Mouse (Mus musculus): ENCODE results near the gene Mamdc4. TPM values are rescaled to one million over a fixed set of nuclear protein-coding genes. Genes with fewer than 3 reads are reported as not detected.

Gene Mamdc4
- polyA plus RNA-seq, 2 experiments = 1.4 to 10.9 TPM

DNA sequence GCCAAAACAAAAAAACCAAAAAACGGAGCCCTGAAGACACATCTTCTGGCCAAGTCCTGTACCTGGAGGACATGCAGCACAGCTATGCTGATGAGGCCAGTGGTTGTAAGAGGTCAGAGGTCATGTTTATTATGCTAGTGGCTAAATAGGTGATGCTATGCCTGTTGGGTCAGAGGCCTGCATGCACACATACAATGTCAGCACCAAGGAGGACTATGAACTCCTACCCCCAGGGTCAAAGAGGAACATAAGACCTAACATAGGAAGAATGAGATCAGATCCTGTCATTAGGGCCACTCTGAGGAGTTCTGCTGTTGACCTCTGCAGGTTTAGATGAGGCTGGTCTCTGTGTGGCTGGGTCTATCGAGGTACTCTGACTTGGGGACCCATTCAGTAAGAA lies 25.4 kb upstream of the Mamdc4 start:
- WGBS = 83% methylated on average over 2 of the region's 2 CpGs
- H3K9me3 ChIP-seq (ENCODE audit: control insufficient read depth, low read length) = no peaks in the 10 kb centered on the region
- no peak overlapping the region for H3K4me2 ChIP-seq (replicated peaks; ENCODE audit: low read depth, low read length, severe bottlenecking)
- ATAC-seq (ENCODE audit: low FRiP score, low read depth) (no peak), DNase-seq (ENCODE audit: low spot score) (no peak)
- H3K4me1 ChIP-seq (ENCODE audit: control insufficient read depth, insufficient read depth, low read length) = no peaks in the 10 kb centered on the region
- no peak overlapping the region for H3K4me3 ChIP-seq (replicated peaks; ENCODE audit: low read length)
- TF ChIP-seq POLR2A (IDR thresholded peaks at IDR 0.05; ENCODE audit: borderline replicate concordance, extremely low read depth, insufficient read depth, insufficient read length) = no peak
- H3K27ac ChIP-seq (replicated peaks; ENCODE audit: low read depth, low read length) = no peak overlapping the region
- H3K27me3 ChIP-seq (ENCODE audit: control insufficient read depth, insufficient read depth, low read length) = no peaks in the 10 kb centered on the region
- H3K9ac ChIP-seq (ENCODE audit: low read depth, low read length, severe bottlenecking) = no peak overlapping the region
- peaks cover 87% of the 10 kb centered on the region for H3K36me3 ChIP-seq (ENCODE audit: control insufficient read depth, insufficient read depth, low read length)

DNA sequence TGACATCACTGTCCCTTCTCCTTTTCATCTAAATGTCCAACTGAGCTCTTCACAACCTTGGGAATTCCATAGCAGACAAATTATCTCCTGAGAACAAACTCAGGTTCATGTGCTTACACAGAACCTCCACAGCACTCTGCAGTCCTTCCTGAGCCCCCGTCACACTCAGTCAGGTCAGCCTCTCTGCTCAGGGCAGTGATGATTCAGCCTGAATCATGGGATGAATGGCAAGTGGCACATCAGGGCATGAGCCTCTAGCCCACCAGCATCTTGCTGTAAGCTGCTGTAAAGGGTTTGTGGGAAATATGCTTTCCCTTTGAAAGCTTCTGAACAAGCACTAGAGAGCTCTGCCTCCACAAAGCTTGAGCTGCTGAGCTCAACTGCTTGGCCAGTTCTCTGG lies 24.1 kb upstream of the Mamdc4 start:
- H3K4me3 ChIP-seq (replicated peaks; ENCODE audit: low read length) = no peak overlapping the region
- DNase-seq (ENCODE audit: low spot score) = no peak
- no peak for TF ChIP-seq POLR2A (IDR thresholded peaks at IDR 0.05; ENCODE audit: borderline replicate concordance, extremely low read depth, insufficient read depth, insufficient read length)
- H3K27ac ChIP-seq (replicated peaks; ENCODE audit: low read depth, low read length) = no peak overlapping the region
- no peak overlapping the region for H3K9ac ChIP-seq (ENCODE audit: low read depth, low read length, severe bottlenecking)
- H3K9me3 ChIP-seq (ENCODE audit: control insufficient read depth, low read length) = no peaks in the 10 kb centered on the region
- H3K27me3 ChIP-seq (ENCODE audit: control insufficient read depth, insufficient read depth, low read length) = no peaks in the 10 kb centered on the region
- peaks cover 89% of the 10 kb centered on the region for H3K36me3 ChIP-seq (ENCODE audit: control insufficient read depth, insufficient read depth, low read length)
- WGBS = 100% methylated on average over 1 of the region's 1 CpGs
- no peak overlapping the region for H3K4me2 ChIP-seq (replicated peaks; ENCODE audit: low read depth, low read length, severe bottlenecking)
- H3K4me1 ChIP-seq (ENCODE audit: control insufficient read depth, insufficient read depth, low read length) = no peaks in the 10 kb centered on the region
- ATAC-seq (ENCODE audit: low FRiP score, low read depth) = no peak

DNA sequence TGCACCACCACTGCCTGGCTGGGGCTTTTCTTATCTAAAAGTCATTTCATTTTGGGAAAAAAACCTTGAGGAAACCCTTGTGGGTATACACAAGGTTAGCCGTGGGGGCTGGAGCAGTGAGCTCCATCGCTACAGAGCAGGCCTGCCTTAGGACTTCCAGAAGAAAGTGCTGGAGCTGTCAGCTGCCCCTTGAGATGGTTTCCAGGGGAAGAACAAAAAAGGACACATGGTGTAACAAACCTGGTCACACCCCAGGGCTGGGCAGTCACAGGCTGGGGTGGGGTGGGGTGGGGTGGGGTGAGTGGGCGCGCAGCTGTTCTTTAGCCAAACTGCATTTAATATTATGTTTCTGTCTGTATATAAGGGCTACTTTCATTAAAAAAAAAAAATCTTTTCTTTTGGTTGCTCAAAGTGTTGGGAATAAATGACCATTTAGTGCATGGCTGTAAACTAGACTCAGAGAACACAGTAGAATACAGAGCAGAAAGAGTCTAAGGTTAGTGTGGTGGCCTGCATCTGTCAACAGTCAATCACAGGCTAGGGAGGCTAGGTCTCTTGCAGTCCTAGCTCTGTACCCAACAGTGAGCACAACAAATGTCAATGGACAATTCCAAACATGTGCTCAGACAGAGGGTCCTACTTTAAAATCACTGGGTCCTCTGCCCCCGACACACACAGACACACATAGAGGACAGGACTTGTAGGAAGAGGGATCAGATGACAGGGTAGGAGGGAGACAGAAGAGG lies 22.3 kb upstream of the Mamdc4 start:
- ATAC-seq (ENCODE audit: low FRiP score, low read depth) (0 out of 2 replicates have a peak, but pooled peaks have one; percentile 45), DNase-seq (ENCODE audit: low spot score) (no peak)
- Histone ChIP-seq H3K36me3 (ENCODE audit: control insufficient read depth, insufficient read depth, low read length) (peaks cover 95% of the 10 kb centered on the region), H3K4me2 (replicated peaks; ENCODE audit: low read depth, low read length, severe bottlenecking) (no peak overlapping the region), H3K27ac (replicated peaks; ENCODE audit: low read depth, low read length) (no peak overlapping the region), H3K4me3 (replicated peaks; ENCODE audit: low read length) (no peak overlapping the region), H3K27me3 (ENCODE audit: control insufficient read depth, insufficient read depth, low read length) (no peaks in the 10 kb centered on the region), H3K4me1 (ENCODE audit: control insufficient read depth, insufficient read depth, low read length) (no peaks in the 10 kb centered on the region), H3K9ac (ENCODE audit: low read depth, low read length, severe bottlenecking) (no peak overlapping the region), H3K9me3 (ENCODE audit: control insufficient read depth, low read length) (no peaks in the 10 kb centered on the region)
- TF ChIP-seq POLR2A (IDR thresholded peaks at IDR 0.05; ENCODE audit: borderline replicate concordance, extremely low read depth, insufficient read depth, insufficient read length) = no peak
- 92% methylated on average over 5 of the region's 5 CpGs for WGBS

DNA sequence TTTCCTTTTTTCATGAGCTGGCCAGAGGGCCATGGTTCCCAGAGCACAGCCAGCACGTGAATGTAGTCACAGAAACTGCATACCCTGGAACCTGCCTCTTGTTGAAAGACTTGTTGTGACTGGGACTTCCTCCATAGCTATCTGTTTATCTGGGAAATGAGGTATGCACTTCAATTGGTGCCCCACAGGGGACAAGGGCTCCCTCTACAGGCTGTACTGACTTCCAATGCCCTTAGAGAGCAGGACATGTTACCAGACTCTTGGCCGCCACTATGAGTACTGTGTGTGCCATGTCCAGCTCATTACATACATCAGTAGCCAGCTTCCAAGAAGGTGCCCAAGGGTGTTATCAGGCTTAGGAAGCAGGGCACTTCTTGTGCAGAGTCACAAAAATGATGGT lies 17.2 kb upstream of the Mamdc4 start:
- Histone ChIP-seq H3K27me3 (ENCODE audit: control insufficient read depth, insufficient read depth, low read length) (no peaks in the 10 kb centered on the region), H3K9ac (ENCODE audit: low read depth, low read length, severe bottlenecking) (no peak overlapping the region), H3K4me3 (replicated peaks; ENCODE audit: low read length) (no peak overlapping the region), H3K9me3 (ENCODE audit: control insufficient read depth, low read length) (no peaks in the 10 kb centered on the region), H3K4me2 (replicated peaks; ENCODE audit: low read depth, low read length, severe bottlenecking) (no peak overlapping the region), H3K4me1 (ENCODE audit: control insufficient read depth, insufficient read depth, low read length) (no peaks in the 10 kb centered on the region), H3K27ac (replicated peaks; ENCODE audit: low read depth, low read length) (no peak overlapping the region), H3K36me3 (ENCODE audit: control insufficient read depth, insufficient read depth, low read length) (peaks cover 88% of the 10 kb centered on the region)
- ATAC-seq (ENCODE audit: low FRiP score, low read depth) = no peak
- 90% methylated on average over 2 of the region's 2 CpGs for WGBS
- no peak for DNase-seq (ENCODE audit: low spot score)
- TF ChIP-seq POLR2A (IDR thresholded peaks at IDR 0.05; ENCODE audit: borderline replicate concordance, extremely low read depth, insufficient read depth, insufficient read length) = no peak

DNA sequence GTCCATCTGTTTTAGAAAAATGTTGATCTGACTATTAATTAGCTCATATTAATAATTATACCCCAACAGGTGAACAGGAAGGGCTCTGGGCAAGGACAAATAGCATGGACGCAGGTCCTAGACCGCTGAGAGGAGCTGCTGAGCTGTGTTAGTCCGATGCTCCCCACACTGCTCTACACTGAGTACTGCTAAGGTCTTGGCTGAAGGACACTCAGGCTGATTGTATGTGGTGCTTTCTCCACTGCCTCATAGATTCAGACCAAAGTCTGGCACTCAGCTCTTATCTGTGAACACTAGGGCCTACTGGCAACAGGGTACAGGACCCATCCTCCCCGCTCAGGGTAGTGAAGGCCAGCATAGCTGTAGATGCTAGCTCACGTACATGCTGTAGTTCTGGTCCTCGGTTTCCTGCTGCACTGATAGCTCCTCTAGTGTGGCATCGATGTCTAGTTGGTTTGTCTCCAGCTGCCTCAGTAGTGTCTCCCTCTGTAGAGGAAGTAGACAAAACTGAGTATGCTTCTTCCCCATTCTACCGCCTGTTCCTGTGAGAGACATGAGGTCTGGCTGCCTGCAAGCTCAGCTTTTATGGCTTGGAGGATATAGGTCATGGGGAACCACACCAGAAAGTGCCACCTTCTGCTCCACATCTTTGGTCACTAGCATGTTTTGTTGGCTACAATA lies 13.7 kb upstream of the Mamdc4 start:
- Histone ChIP-seq H3K4me1 (ENCODE audit: control insufficient read depth, insufficient read depth, low read length) (no peaks in the 10 kb centered on the region), H3K4me3 (replicated peaks; ENCODE audit: low read length) (no peak overlapping the region), H3K36me3 (ENCODE audit: control insufficient read depth, insufficient read depth, low read length) (peaks cover 92% of the 10 kb centered on the region), H3K27ac (replicated peaks; ENCODE audit: low read depth, low read length) (no peak overlapping the region), H3K9ac (ENCODE audit: low read depth, low read length, severe bottlenecking) (no peak overlapping the region), H3K9me3 (ENCODE audit: control insufficient read depth, low read length) (no peaks in the 10 kb centered on the region), H3K4me2 (replicated peaks; ENCODE audit: low read depth, low read length, severe bottlenecking) (no peak overlapping the region), H3K27me3 (ENCODE audit: control insufficient read depth, insufficient read depth, low read length) (no peaks in the 10 kb centered on the region)
- ATAC-seq (ENCODE audit: low FRiP score, low read depth) (no peak), DNase-seq (ENCODE audit: low spot score) (no peak)
- WGBS = 91% methylated on average over 8 of the region's 8 CpGs
- TF ChIP-seq POLR2A (IDR thresholded peaks at IDR 0.05; ENCODE audit: borderline replicate concordance, extremely low read depth, insufficient read depth, insufficient read length) = no peak

Data from limb, embryonic 14.5 days (tissue).